Mouse (Mus musculus): ENCODE results near the gene Ptprg. TPM values are rescaled to one million over a fixed set of nuclear protein-coding genes. Genes with fewer than 3 reads are reported as not detected.

Gene Ptprg
- total and polyA plus RNA-seq, 2 experiments from 2014 or later: 28.5 to 88.7 TPM

DNA sequence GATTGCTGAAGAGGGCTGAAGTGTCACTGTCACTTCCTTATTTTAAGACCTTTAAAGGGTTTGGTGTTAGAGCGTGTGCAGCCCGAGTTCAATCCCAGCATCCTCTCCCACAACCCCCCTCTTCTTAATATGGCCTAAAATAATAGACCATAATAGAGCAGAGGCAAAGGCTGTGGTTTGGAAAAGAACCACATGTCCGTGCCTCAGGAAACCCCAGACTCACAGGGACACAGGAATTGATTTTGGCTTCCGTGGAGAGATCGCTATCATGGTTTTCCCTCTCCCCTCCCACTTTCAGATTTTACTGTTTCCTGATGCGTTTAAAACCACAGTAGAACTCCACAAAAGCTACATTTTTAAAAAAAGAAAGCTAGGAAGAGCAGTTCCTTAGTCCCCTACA lies 104.0 kb downstream of the Ptprg start:
- DNase-seq: no peak
- Histone ChIP-seq H3K4me1 (ENCODE audit: insufficient read depth) (no peaks in the 10 kb centered on the region), H3K4me2 (ENCODE audit: low read depth) (no peak overlapping the region), H3K27me3 (ENCODE audit: insufficient read depth, low read length) (no peaks in the 10 kb centered on the region), H3K4me3 (ENCODE audit: low read depth, low read length) (no peak overlapping the region), H3K36me3 (ENCODE audit: insufficient read depth) (no peaks in the 10 kb centered on the region), H3K9me3 (ENCODE audit: low read length) (no peaks in the 10 kb centered on the region), H3K27ac (ENCODE audit: low read depth, low read length) (no peak overlapping the region), H3K9ac (no peak overlapping the region)
- no peak for TF ChIP-seq CTCF (IDR thresholded peaks at IDR 0.05; ENCODE audit: low read depth)
- no peak for ATAC-seq
- 87% methylated on average over 6 of the region's 6 CpGs for WGBS

GRCm38 (mm10) chr14:11663661-11664215 lies 110.4 kb downstream of the Ptprg start:
- no peak for TF ChIP-seq CTCF (IDR thresholded peaks at IDR 0.05; ENCODE audit: low read depth)
- Histone ChIP-seq H3K9ac (no peak overlapping the region), H3K27me3 (ENCODE audit: insufficient read depth, low read length) (no peaks in the 10 kb centered on the region), H3K36me3 (ENCODE audit: insufficient read depth) (no peaks in the 10 kb centered on the region), H3K4me2 (ENCODE audit: low read depth) (no peak overlapping the region), H3K9me3 (ENCODE audit: low read length) (no peaks in the 10 kb centered on the region), H3K4me3 (ENCODE audit: low read depth, low read length) (no peak overlapping the region), H3K27ac (ENCODE audit: low read depth, low read length) (no peak overlapping the region), H3K4me1 (ENCODE audit: insufficient read depth) (no peaks in the 10 kb centered on the region; the same call in 1 of the 2 replicates)
- WGBS: 21% methylated on average over 11 of the region's 11 CpGs
- ATAC-seq (no peak), DNase-seq (no peak)

DNA sequence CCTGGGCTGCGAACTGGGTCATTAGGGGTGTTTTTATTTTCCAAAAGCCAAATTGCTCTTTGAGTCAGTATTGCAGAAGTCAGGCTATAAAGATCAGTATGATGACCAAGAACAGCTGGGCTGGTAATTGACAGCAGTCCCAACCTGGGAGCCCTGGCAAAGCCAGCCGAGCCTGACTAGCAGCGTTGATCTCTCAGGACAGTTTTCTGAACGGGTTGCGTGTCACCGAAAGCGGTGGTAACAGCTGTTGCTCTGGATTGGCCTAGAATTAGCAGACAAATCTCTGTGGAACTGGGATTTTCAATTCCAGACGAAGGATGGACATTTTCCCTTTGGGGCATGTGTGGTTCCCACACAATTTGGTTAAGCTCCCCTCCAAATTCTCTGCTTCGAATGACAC lies 111.0 kb downstream of the Ptprg start:
- WGBS: 35% methylated on average over 9 of the region's 9 CpGs
- no peak overlapping the region for H3K4me3 ChIP-seq (ENCODE audit: low read depth, low read length)
- H3K4me1 ChIP-seq (ENCODE audit: insufficient read depth): no peaks in the 10 kb centered on the region; the same call in 1 of the 2 replicates
- no peak overlapping the region for H3K9ac ChIP-seq
- TF ChIP-seq CTCF (IDR thresholded peaks at IDR 0.05; ENCODE audit: low read depth): no peak
- H3K27ac ChIP-seq (ENCODE audit: low read depth, low read length): no peak overlapping the region
- H3K36me3 ChIP-seq (ENCODE audit: insufficient read depth): no peaks in the 10 kb centered on the region
- ATAC-seq (no peak), DNase-seq (no peak)
- no peaks in the 10 kb centered on the region for H3K9me3 ChIP-seq (ENCODE audit: low read length)
- H3K4me2 ChIP-seq (ENCODE audit: low read depth): no peak overlapping the region
- no peaks in the 10 kb centered on the region for H3K27me3 ChIP-seq (ENCODE audit: insufficient read depth, low read length)

DNA sequence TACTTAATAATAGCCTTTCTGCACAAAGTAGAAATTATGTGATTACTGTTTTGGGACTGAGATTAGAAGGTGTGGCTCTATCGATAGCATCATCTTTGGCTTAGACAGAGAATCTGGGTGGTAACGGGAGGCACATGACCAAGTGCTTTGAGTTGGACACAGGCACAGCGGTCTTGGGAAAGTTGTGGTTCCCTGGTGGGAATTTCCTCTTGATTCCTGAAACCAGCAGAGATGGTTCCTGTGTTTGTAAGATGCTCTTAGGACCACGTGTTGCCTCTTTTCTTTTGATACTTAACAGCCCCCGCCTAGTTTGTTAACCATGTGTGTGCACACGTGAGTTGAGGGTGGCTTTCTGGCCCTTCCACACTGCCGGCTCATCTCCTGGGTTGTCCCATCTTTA lies 111.7 kb downstream of the Ptprg start:
- DNase-seq (no peak), ATAC-seq (no peak)
- H3K9ac ChIP-seq: no peak overlapping the region
- 68% methylated on average over 7 of the region's 7 CpGs for WGBS
- H3K27me3 ChIP-seq (ENCODE audit: insufficient read depth, low read length): no peaks in the 10 kb centered on the region
- no peaks in the 10 kb centered on the region for H3K9me3 ChIP-seq (ENCODE audit: low read length)
- no peak overlapping the region for H3K27ac ChIP-seq (ENCODE audit: low read depth, low read length)
- no peaks in the 10 kb centered on the region for H3K36me3 ChIP-seq (ENCODE audit: insufficient read depth)
- H3K4me2 ChIP-seq (ENCODE audit: low read depth): no peak overlapping the region
- no peaks in the 10 kb centered on the region; the same call in 1 of the 2 replicates for H3K4me1 ChIP-seq (ENCODE audit: insufficient read depth)
- no peak overlapping the region for H3K4me3 ChIP-seq (ENCODE audit: low read depth, low read length)
- TF ChIP-seq CTCF (IDR thresholded peaks at IDR 0.05; ENCODE audit: low read depth): no peak

DNA sequence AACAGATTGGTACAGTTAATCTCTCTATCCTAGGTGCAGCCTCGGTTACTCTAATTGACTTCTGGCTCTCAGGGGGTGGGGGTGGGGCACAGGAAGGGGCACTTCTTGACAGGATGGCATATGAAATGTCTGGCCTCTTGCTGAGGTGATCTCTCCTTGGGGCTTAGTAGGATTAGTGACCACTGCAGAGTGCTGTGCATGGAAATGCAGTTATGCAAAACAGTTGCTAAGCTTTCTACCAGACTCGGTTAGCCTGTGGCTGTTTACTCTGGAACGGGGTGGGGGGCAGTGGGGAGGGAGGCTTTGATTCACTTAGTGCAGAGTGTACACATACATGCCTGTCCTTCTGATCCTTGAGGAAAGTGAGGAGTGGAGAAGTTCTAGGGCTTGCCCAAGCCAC lies 114.4 kb downstream of the Ptprg start:
- WGBS: 16% methylated on average over 3 of the region's 3 CpGs
- Histone ChIP-seq H3K36me3 (ENCODE audit: insufficient read depth) (no peaks in the 10 kb centered on the region), H3K4me3 (ENCODE audit: low read depth, low read length) (no peak overlapping the region), H3K9ac (no peak overlapping the region), H3K4me2 (ENCODE audit: low read depth) (no peak overlapping the region), H3K4me1 (ENCODE audit: insufficient read depth) (peaks cover 3% of the 10 kb centered on the region), H3K9me3 (ENCODE audit: low read length) (no peaks in the 10 kb centered on the region), H3K27ac (ENCODE audit: low read depth, low read length) (no peak overlapping the region), H3K27me3 (ENCODE audit: insufficient read depth, low read length) (no peaks in the 10 kb centered on the region)
- DNase-seq (no peak), ATAC-seq (no peak)
- no peak for TF ChIP-seq CTCF (IDR thresholded peaks at IDR 0.05; ENCODE audit: low read depth)

GRCm38 (mm10) chr14:11670847-11671246 lies 117.5 kb downstream of the Ptprg start:
- H3K4me1 ChIP-seq (ENCODE audit: insufficient read depth): peaks cover 3% of the 10 kb centered on the region; the same call in 1 of the 2 replicates
- H3K9me3 ChIP-seq (ENCODE audit: low read length): no peaks in the 10 kb centered on the region
- no peaks in the 10 kb centered on the region for H3K36me3 ChIP-seq (ENCODE audit: insufficient read depth)
- 8% methylated on average over 6 of the region's 6 CpGs for WGBS
- peak overlapping the region; percentile 29; the same call in 1 of the 2 replicates for H3K4me2 ChIP-seq (ENCODE audit: low read depth)
- no peak for TF ChIP-seq CTCF (IDR thresholded peaks at IDR 0.05; ENCODE audit: low read depth)
- no peak overlapping the region for H3K4me3 ChIP-seq (ENCODE audit: low read depth, low read length)
- H3K27me3 ChIP-seq (ENCODE audit: insufficient read depth, low read length): no peaks in the 10 kb centered on the region
- DNase-seq (no peak), ATAC-seq (peak; percentile 21; the same call in 1 of the 2 replicates)
- no peak overlapping the region for H3K9ac ChIP-seq
- no peak overlapping the region for H3K27ac ChIP-seq (ENCODE audit: low read depth, low read length)

GRCm38 (mm10) chr14:11672981-11673547 lies 119.7 kb downstream of the Ptprg start:
- no peaks in the 10 kb centered on the region for H3K36me3 ChIP-seq (ENCODE audit: insufficient read depth)
- no peaks in the 10 kb centered on the region for H3K27me3 ChIP-seq (ENCODE audit: insufficient read depth, low read length)
- no peak overlapping the region for H3K9ac ChIP-seq
- H3K9me3 ChIP-seq (ENCODE audit: low read length): no peaks in the 10 kb centered on the region
- no peak overlapping the region for H3K27ac ChIP-seq (ENCODE audit: low read depth, low read length)
- ATAC-seq (no peak), DNase-seq (no peak)
- H3K4me2 ChIP-seq (ENCODE audit: low read depth): no peak overlapping the region
- WGBS: 55% methylated on average over 3 of the region's 3 CpGs
- peaks cover 3% of the 10 kb centered on the region; the same call in 1 of the 2 replicates for H3K4me1 ChIP-seq (ENCODE audit: insufficient read depth)
- no peak for TF ChIP-seq CTCF (IDR thresholded peaks at IDR 0.05; ENCODE audit: low read depth)
- no peak overlapping the region for H3K4me3 ChIP-seq (ENCODE audit: low read depth, low read length)
